Mouse (Mus musculus): ENCODE results near the gene Clhc1.

Clhc1 gene

DNA sequence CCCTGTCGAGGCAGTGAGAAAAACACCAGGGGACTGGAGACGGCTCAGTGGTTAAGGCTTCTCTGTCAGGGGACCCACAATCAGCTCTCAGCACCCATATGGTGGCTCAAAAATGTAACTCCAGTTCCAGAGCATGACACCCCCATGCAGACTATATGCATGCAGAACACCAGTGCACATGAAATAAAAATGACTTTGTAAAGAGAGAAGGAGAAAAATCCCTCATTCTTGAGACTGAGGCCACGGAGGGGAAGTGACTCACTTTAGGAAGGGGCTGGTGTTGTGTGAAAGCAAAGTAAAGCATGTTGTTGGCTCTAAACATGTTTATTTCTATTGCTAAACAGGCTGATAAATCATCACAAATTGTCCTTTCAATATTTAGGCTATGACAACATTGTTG is 13.2 kb downstream of the Clhc1 start:
- no peak for DNase-seq (ENCODE audit: low spot score in 2 of 2)

- DNase-seq (ENCODE audit: low spot score in 2 of 2): no peak
Observed at GRCm38 (mm10) chr11:29563406-29563805, 15.7 kb downstream of the Clhc1 start.

GRCm38 (mm10) chr11:29571536-29571935 is 23.8 kb downstream of the Clhc1 start:
- no peak for DNase-seq (ENCODE audit: low spot score in 2 of 2)

DNA sequence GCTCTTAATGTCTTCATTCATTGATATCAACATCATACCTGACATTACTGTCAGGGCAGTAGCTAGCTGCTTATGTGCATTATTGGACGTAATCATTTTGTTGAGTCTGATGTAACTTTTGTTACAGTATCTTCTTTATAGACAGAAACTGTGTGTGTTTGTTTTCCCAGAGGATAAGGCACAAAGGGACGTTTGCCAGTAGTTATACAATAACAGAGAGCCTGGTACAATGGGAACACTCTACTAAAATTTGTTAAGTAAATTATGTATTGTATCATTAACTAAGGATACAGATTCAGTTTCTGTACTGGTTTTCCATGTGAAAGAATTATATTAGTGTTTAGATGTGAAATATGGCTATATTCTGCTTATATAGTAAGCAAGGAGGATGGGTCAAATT is 24.9 kb downstream of the Clhc1 start:
- no peak for DNase-seq (ENCODE audit: low spot score in 2 of 2)

- DNase-seq (ENCODE audit: low spot score in 2 of 2): peak in 1 of 2 experiments; percentile 19
Observed at GRCm38 (mm10) chr11:29579610-29580009, 31.9 kb downstream of the Clhc1 start.

- DNase-seq (ENCODE audit: low spot score in 2 of 2): no peak
Observed at GRCm38 (mm10) chr11:29595217-29595616, 47.5 kb downstream of the Clhc1 start.

GRCm38 (mm10) chr11:29597159-29597558 is 49.4 kb downstream of the Clhc1 start:
- DNase-seq (ENCODE audit: low spot score in 2 of 2): no peak

- no peak for DNase-seq (ENCODE audit: low spot score in 2 of 2)
Observed at GRCm38 (mm10) chr11:29599000-29599399, 51.2 kb downstream of the Clhc1 start.

DNA sequence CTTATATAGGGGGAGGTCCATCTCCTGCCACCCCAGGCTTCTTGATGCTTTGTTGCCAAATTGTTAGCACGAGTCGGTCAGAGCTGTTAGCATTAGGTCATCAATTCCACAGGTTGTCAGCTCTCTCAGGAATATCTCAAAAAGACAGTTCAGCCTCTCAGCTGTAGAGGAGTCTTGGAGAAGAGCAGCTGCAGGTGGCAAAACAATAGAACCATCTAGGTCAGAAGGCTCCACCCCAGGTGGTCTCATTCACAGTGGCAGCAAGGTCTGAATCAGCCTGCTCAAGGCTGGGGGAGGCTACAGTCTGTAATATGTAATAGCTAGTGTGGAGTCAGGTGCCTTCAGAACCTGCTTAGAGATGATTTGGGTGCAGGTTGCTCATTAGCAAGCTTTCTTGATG is 55.8 kb downstream of the Clhc1 start:
- DNase-seq (ENCODE audit: low spot score in 2 of 2): no peak

- DNase-seq (ENCODE audit: low spot score in 2 of 2): no peak
Observed at GRCm38 (mm10) chr11:29607465-29607990, 59.8 kb downstream of the Clhc1 start.

GRCm38 (mm10) chr11:29609756-29610468 is 62.2 kb downstream of the Clhc1 start:
- DNase-seq (ENCODE audit: low spot score in 2 of 2): no peak

- no peak for DNase-seq (ENCODE audit: low spot score in 2 of 2)
Observed at GRCm38 (mm10) chr11:29612007-29612406, 64.3 kb downstream of the Clhc1 start.

DNA sequence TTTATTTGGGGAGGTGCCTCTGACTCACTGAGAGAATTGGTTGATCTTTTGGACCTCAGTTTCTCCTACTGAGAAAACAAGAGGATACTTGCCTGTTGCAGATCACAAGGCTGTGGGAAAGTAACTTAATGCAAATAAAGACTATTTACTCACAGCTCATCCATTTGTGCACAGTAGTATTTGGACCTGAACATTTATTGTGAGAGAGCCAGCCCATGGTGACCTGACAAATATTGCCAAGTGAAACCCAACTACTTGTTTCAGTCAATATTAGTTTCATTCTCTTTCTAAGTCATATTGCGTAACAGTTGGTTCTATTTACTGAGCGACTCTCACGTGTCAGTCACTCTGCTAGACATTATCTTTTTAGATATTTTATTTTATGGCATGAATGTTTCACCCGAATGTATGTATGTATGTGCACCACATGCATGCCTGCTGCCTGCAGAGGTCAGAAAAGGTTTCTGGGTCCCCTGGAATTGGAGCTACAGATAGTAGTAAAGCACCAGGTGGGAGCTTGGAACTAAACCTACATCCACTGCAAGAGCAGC is 65.5 kb downstream of the Clhc1 start:
- no peak for DNase-seq (ENCODE audit: low spot score in 2 of 2)

- DNase-seq (ENCODE audit: low spot score in 2 of 2): no peak
Observed at GRCm38 (mm10) chr11:29614217-29614924, 66.6 kb downstream of the Clhc1 start.

DNA sequence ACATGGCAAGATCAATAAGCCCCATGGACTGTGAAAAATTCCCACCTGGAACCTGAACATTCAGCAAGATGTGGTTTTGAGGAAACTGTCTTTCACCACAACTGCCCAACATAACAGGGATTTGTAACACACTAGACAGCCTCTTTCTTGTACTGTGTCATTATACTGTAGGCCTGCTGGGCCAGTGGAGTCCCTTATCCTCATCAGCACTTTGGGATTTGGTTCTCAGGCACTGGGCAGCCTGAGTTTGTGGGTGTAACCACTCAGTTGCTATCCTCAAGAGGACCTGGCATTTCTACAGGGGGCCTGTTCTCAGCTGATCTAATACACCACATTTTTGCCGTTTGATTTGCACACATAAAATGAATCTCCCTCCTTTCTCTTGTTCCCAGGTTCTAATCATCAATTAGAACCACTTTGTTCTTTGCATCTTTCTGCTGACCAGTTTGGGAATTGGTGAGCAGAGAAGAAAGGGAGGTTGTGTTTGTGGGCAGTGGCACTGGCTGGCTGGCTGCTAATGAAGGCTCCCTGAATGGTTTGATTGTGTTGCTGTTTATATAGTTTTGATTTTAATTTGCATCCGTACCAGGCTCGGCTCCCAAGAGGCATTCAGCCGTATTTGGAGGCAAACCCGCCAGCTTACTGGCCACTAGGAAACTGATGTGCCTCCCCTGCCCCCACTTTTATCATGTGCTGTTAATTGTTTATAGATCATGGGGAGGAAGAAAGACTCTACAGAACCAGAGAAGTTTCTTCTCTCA is 74.5 kb downstream of the Clhc1 start:
- no peak for DNase-seq (ENCODE audit: low spot score in 2 of 2)

DNA sequence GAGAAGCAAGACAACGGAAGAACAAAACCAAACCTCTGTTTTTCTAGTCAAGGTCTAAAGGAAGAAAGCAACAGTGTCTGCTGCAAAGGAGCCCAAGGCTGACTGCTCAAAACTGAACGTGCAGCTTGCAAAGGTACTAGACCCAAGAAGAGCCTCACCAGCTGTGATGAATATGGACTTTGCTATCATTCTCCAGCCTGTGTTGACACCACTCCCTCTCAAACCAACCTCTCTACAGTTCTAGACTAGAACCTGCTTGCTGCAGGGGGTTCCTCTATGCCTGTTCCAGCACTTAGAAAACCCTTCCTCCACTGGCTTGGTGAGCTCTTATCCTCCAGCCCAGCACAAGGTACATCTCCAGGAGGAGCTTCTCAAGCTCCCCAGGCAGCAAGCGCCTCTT is 75.6 kb downstream of the Clhc1 start:
- DNase-seq (ENCODE audit: low spot score in 2 of 2): no peak

DNA sequence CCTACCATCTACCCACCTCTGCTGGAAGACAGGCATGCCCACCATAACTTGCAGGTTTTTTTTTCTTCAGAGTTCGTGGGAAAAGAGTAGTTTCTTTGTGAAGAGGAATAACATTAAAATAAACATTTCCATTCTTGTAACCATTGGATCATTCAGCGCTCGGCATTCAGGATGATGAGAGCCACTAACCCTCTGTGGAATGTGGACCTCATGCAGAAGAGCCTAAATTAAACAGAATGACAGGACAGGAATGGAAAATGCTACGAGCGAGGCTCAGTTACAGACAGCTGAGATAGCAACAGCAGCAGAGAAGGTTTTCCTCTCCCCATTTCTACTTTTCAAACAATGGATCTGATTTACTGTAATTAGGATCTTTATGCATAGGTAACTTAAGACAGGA is 78.8 kb downstream of the Clhc1 start:
- no peak for DNase-seq (ENCODE audit: low spot score in 2 of 2)

DNA sequence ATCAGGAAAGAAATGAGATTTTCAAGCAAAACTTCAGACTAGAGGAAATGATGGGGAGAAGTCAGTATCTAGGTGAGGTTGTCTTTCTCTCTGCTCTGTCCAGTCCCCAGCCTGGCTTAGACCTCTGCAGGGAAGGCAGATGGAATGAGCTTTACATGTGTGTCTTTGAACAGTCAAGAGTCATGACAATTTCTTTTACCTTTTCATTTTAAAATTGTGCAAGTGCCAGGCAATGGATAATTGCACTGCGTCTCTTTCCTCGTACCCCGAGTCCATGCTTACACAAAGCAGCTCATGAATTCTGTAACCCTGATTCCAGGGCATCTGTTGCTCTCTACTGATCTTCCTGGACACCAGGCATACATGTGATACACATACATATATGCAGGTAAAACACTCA is 80.0 kb downstream of the Clhc1 start:
- no peak for DNase-seq (ENCODE audit: low spot score in 2 of 2)
